Mouse (Mus musculus) liver, embryonic 11.5 days (tissue): ENCODE data around the gene Prkar2b. TPM values are rescaled to one million over a fixed set of nuclear protein-coding genes. Genes with fewer than 3 reads are reported as not detected.

ENCODE experiments used
- ATAC-seq: fragments of 200-750 bp; cut with Nextera tagmentation; replicated peaks from 2 replicates; pipeline ENCODE4 v1.8.0; 2017; ENCODE audit warnings: moderate number of reproducible peaks, mild to moderate bottlenecking, moderate TSS enrichment, moderate library complexity; ENCODE audit not compliant: low FRiP score
- DNase-seq: peaks from one replicate; pipeline ENCODE4 v3.0.0-alpha.2; 2017; ENCODE audit warnings: low spot score
- H3K27ac ChIP-seq: fragments of 300-500 bp; sonication (generic); 2 replicates; pipeline ENCODE4 v1.5.1; 2014; ENCODE audit warnings: mild to moderate bottlenecking, low read depth, low read length, control low read depth
- H3K27me3 ChIP-seq: fragments of 300-500 bp; sonication (generic); replicated peaks from 2 replicates; pipeline ENCODE4 v1.6.1; 2014; ENCODE audit warnings: low read length, mixed read lengths; ENCODE audit not compliant: control insufficient read depth, insufficient read depth
- H3K36me3 ChIP-seq: fragments of 300-500 bp; sonication (generic); 2 replicates; pipeline ENCODE4 v1.6.1; 2014; ENCODE audit warnings: mild to moderate bottlenecking, low read length, moderate library complexity, mixed read lengths; ENCODE audit not compliant: control insufficient read depth, insufficient read depth
- H3K4me1 ChIP-seq: fragments of 300-500 bp; sonication (generic); replicated peaks from 2 replicates; pipeline ENCODE4 v1.6.1; 2014; ENCODE audit warnings: low read length, mixed read lengths; ENCODE audit not compliant: control insufficient read depth, insufficient read depth
- H3K4me2 ChIP-seq: fragments of 300-500 bp; sonication (generic); 2 replicates; pipeline ENCODE4 v1.6.1; 2014; ENCODE audit warnings: mild to moderate bottlenecking, control low read depth, moderate library complexity
- H3K4me3 ChIP-seq: fragments of 300-500 bp; sonication (generic); 2 replicates; pipeline ENCODE4 v1.5.1; 2014; ENCODE audit warnings: low read depth, low read length, control low read depth
- H3K9ac ChIP-seq: fragments of 300-500 bp; sonication (generic); 2 replicates; pipeline ENCODE4 v1.6.1; 2014; ENCODE audit warnings: low read depth, low read length, control low read depth
- H3K9me3 ChIP-seq: fragments of 300-500 bp; sonication (generic); 2 replicates; pipeline ENCODE4 v1.6.1; 2016; ENCODE audit warnings: low read length, inconsistent platforms, mixed read lengths; ENCODE audit not compliant: control insufficient read depth
- WGBS: fragments of 180-500 bp; shearing (Covaris S2); extraction: QIAGEN DNeasy Blood & Tissue Kit; methylation state at CpG from one replicate; pipeline ENCODE4 v1.1.7; 2014; 5-methylcytosine and 5-hydroxymethylcytosine counted together
- polyA plus RNA-seq: library from polyadenylated mRNA; unstranded; fragments of >200 nt; fragmentation: Nextera tagmentation; extraction: Ambion mirVana; gene quantifications from 2 replicates; pipeline ENCODE4 v1.2.1, GENCODE M21; 2014

The Prkar2b gene
- polyA plus RNA-seq, 1 experiment from 2014 or later, result 103 TPM

DNA sequence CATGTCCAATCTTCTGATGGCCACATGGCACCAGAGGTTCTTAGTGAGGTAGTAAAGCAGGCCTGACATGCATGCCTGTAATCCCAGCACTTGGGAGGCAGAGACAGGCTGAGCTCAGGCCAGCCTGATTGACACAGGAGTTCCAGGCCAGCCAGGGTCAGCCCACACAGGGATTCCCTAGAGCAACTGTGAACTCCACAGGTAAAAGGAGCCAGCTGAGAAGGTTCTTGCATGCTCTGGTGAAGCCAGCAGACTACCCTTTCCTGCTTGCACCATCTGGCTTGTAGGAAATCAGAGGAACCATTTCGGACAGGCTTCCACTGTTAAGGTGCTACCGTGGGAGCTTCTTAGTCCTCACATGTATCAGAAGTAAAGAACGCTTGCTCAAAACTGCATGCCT is 5.3 kb downstream of the Prkar2b start:
- ATAC-seq (no peak), DNase-seq (no peak)
- Histone ChIP-seq H3K4me3 (no peak overlapping the region), H3K9ac (no peak overlapping the region), H3K9me3 (no peaks in the 10 kb centered on the region), H3K4me2 (peak overlapping the region; percentile 13), H3K36me3 (no peaks in the 10 kb centered on the region), H3K4me1 (peaks cover 64% of the 10 kb centered on the region), H3K27ac (peak overlapping the region; percentile 35; the same call in 1 of the 2 replicates), H3K27me3 (no peaks in the 10 kb centered on the region)
- 95% methylated on average over 3 of the region's 3 CpGs for WGBS

DNA sequence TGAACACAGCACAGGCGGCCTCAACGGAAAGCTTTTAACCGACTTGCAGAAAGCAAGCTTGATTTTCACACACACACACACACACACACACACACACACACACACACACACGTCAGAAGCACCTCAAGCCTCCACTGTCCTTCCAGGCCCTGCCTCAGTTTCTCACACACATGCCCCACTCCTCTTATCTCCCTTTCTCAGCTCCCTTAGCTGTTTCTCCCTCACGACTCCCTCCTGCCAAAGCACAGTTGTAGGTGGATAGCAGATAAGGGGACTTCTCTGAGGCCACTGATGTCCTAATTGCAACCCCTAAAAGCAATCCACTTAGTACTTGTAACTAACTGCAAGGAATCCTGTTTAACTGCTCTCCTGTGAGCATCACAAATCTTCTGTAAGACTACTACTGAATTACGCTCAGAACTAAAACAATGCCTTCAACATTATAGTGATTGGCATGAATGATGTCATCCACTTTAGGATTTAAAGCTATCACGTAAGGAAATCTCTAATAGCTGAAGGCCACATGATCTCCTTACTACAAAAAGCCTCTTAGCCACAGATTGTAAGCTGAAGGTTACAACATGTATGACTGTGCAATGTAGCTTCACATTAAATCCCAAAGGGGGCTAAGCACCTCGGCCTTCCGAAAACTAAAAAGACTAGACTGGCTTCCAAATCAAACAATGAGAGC is 6.5 kb downstream of the Prkar2b start:
- no peaks in the 10 kb centered on the region for H3K36me3 ChIP-seq
- no peak for DNase-seq
- peaks cover 61% of the 10 kb centered on the region for H3K4me1 ChIP-seq
- H3K4me3 ChIP-seq, result 0 out of 2 replicates have a peak overlapping the region, but pooled peaks have one; percentile 1
- no peak overlapping the region for H3K9ac ChIP-seq
- H3K27ac ChIP-seq, result peak overlapping the region; percentile 35
- ATAC-seq, result peak; percentile 85
- H3K9me3 ChIP-seq, result no peaks in the 10 kb centered on the region
- WGBS, result 43% methylated on average over 9 of the region's 9 CpGs
- no peaks in the 10 kb centered on the region for H3K27me3 ChIP-seq
- peak overlapping the region; percentile 48 for H3K4me2 ChIP-seq

DNA sequence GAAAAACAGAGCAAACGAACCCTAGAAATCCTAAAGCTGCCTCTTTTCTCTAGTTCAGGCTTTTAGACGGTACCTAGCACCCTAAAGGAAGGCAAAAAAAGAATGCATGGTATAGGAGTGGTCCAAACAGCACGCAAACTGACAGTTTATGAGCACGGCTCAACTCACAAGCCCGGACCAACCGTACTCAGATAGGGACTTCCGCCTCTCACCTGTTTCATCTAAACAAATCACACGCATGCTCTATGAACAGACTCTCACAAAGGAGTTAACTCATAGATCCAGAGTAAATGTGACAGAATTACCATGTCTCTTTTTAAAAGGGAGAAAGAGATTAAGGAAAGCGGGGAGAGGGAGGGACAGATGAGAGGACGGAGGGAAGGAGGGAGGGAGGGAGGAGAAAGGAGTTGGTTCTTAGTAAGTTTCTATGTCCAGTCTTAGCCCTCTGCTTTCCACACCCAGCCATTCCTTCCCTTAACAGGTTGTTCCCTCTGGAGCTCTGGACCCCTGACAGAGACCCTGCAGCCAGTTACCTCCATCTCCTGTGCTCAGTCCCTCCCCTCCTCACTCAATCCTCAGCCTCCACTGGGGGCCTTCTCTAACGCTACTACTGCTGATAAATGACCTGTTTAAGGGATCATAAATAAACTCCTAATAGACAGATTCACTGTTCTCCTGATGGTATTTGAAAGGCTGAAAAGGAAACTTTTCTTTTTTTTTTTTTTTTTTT is 7.3 kb downstream of the Prkar2b start:
- Histone ChIP-seq H3K9me3 (no peaks in the 10 kb centered on the region), H3K27me3 (no peaks in the 10 kb centered on the region), H3K9ac (peak overlapping the region; percentile 42; the same call in 1 of the 2 replicates), H3K36me3 (no peaks in the 10 kb centered on the region), H3K4me2 (peak overlapping the region; percentile 48), H3K27ac (peak overlapping the region; percentile 35; the same call in 1 of the 2 replicates), H3K4me3 (no peak overlapping the region), H3K4me1 (peaks cover 59% of the 10 kb centered on the region)
- WGBS, result 59% methylated on average over 11 of the region's 11 CpGs
- no peak for ATAC-seq
- no peak for DNase-seq

DNA sequence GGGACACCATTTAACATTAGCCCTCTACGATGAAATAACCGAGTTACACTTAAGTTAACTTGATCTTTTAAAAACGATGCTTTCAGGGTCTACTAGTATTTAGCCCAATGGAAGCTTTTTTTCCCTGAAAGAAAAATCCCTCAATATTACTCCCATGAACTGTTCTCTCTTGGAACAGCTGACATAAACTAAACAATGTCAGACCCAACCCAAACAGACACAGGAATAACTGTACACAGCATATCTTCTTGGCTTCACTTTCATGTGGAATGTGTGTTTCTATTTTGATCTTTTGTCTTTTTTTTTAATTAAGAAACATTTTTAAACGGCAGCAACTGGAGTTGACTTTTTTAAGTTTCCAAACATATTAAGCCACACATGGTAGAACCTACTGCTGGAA is 8.2 kb downstream of the Prkar2b start:
- Histone ChIP-seq H3K4me1 (peaks cover 54% of the 10 kb centered on the region), H3K27ac (no peak overlapping the region; the same call in 1 of the 2 replicates), H3K4me2 (no peak overlapping the region), H3K27me3 (no peaks in the 10 kb centered on the region), H3K4me3 (no peak overlapping the region), H3K9me3 (no peaks in the 10 kb centered on the region), H3K9ac (no peak overlapping the region), H3K36me3 (no peaks in the 10 kb centered on the region)
- 86% methylated on average over 4 of the region's 4 CpGs for WGBS
- ATAC-seq, result no peak
- no peak for DNase-seq

DNA sequence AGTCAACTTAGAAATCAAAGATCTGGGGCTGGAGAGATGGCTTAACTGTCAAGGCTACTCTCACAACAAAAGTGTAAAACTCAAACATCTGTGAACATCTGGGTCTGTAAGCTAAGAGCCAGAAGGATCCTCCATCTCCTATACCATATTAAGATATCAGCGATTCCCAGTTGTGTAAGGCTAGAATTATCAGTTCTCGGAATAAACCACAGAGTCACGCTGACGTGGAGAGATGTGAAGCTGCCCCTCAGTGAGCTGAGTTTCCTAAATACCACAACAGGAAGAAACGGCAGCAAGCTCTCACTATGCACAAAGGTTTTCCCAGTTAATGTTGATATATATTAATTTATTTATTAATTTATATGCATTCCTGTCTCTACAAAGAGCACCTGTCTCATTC is 10.9 kb downstream of the Prkar2b start:
- Histone ChIP-seq H3K9me3 (no peaks in the 10 kb centered on the region), H3K4me1 (peaks cover 35% of the 10 kb centered on the region), H3K4me3 (no peak overlapping the region), H3K4me2 (peak overlapping the region; percentile 56), H3K27ac (peak overlapping the region; percentile 63), H3K9ac (no peak overlapping the region), H3K36me3 (no peaks in the 10 kb centered on the region), H3K27me3 (no peaks in the 10 kb centered on the region)
- peak; percentile 92 for ATAC-seq
- DNase-seq, result no peak
- WGBS, result 25% methylated on average over 5 of the region's 5 CpGs

DNA sequence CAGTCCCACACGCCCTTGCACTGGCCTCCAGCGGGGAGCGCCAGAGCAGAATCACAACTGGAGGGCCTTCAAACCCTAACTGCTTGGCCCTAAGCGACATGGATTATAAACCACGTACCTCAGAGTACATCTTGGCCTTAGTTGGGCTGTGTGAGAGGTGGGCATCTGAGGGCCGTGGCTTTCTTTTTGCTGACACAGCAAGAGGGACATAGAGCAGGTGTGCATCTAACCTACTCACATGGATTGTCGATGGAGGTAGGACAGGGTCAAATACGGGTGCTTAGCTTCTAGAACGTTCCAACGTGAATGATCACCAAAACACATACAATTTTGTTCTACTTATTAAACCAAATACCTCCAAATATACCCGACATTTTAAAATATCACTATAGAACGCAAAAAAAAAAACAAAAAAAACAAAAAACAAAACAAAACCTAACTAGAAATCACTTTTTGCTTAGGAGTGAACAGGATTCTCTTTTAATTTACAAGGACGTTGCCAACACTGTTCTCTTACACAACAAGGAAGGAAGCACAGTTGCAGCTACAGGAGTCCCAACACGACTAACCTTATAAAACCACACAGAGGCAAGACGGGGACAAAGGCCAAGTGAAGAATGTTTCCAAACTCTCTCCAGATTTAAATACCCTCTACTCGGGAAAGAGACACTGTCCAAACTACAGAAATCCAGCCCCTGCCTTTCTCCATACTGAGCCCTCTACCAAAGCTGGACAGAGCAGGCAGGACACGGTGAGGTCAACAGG is 15.3 kb downstream of the Prkar2b start:
- no peak overlapping the region for H3K27ac ChIP-seq
- no peak overlapping the region for H3K4me2 ChIP-seq
- H3K36me3 ChIP-seq, result peaks cover 2% of the 10 kb centered on the region; the same call in 1 of the 2 replicates
- no peak overlapping the region for H3K9ac ChIP-seq
- H3K4me3 ChIP-seq, result no peak overlapping the region
- 81% methylated on average over 17 of the region's 17 CpGs for WGBS
- no peaks in the 10 kb centered on the region for H3K9me3 ChIP-seq
- no peak for DNase-seq
- peaks cover 15% of the 10 kb centered on the region for H3K4me1 ChIP-seq
- ATAC-seq, result no peak
- no peaks in the 10 kb centered on the region for H3K27me3 ChIP-seq

DNA sequence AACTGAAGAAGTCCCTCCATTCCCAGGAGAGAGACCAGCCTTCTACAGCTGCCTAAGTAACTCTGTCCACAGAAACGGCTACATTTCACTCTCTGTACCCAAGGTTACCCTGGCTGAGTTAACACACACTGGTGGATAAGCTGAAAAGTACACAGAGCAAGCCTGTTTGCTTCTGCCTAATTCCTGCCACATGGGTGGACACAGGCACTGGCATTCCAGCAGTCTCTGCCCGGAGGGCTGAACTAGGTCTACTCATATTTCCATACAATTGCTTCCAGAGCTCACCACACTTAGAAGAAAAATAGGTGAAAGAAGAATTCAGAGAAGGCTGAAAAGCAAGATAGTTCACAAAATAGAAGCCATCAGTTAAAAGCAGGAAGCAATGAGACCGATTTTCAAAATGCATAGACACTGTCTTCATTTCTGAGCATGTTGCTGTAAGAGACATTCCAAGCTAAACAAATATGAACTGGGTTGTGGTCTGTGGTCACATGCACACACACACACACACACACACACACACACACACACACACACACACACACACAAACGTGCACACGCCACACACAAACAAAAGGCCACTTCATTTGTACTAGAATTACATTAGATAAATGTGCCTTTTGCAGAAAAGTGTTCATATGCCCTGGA is 16.5 kb downstream of the Prkar2b start:
- Histone ChIP-seq H3K9me3 (no peaks in the 10 kb centered on the region), H3K27me3 (no peaks in the 10 kb centered on the region), H3K4me1 (peaks cover 15% of the 10 kb centered on the region), H3K9ac (no peak overlapping the region; the same call in 1 of the 2 replicates), H3K4me2 (no peak overlapping the region), H3K4me3 (no peak overlapping the region), H3K36me3 (peaks cover 2% of the 10 kb centered on the region; the same call in 1 of the 2 replicates), H3K27ac (peak overlapping the region; percentile 32)
- 64% methylated on average over 5 of the region's 5 CpGs for WGBS
- ATAC-seq (0 out of 2 replicates have a peak, but pooled peaks have one; percentile 41), DNase-seq (no peak)

DNA sequence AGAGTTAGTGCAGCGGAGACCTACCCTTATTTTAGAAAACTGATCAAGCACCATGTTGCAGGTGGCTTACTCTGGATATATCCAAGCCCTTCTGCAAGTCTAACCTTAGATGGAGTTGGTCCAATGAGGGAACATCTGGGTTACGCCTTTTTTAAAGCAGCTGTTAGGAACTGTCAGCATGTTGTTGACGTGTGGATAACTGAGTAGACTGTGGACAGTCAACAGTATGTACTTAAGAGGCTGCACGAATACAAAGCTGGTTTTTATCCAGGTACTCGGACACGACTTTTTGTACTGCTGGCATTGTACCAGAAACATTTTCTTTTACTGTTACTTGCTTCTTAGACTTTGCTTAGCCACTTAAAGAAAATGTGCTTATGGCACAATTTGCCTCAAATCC is 27.6 kb downstream of the Prkar2b start:
- Histone ChIP-seq H3K4me3 (no peak overlapping the region), H3K9me3 (no peaks in the 10 kb centered on the region; the same call in 1 of the 2 replicates), H3K27me3 (no peaks in the 10 kb centered on the region), H3K9ac (no peak overlapping the region), H3K4me2 (no peak overlapping the region), H3K4me1 (no peaks in the 10 kb centered on the region), H3K27ac (no peak overlapping the region), H3K36me3 (peaks cover 2% of the 10 kb centered on the region; the same call in 1 of the 2 replicates)
- WGBS, result 91% methylated on average over 6 of the region's 6 CpGs
- DNase-seq, result no peak
- no peak for ATAC-seq
